Mouse (Mus musculus): ENCODE results near the gene Vsig2.

Gene Vsig2

DNA sequence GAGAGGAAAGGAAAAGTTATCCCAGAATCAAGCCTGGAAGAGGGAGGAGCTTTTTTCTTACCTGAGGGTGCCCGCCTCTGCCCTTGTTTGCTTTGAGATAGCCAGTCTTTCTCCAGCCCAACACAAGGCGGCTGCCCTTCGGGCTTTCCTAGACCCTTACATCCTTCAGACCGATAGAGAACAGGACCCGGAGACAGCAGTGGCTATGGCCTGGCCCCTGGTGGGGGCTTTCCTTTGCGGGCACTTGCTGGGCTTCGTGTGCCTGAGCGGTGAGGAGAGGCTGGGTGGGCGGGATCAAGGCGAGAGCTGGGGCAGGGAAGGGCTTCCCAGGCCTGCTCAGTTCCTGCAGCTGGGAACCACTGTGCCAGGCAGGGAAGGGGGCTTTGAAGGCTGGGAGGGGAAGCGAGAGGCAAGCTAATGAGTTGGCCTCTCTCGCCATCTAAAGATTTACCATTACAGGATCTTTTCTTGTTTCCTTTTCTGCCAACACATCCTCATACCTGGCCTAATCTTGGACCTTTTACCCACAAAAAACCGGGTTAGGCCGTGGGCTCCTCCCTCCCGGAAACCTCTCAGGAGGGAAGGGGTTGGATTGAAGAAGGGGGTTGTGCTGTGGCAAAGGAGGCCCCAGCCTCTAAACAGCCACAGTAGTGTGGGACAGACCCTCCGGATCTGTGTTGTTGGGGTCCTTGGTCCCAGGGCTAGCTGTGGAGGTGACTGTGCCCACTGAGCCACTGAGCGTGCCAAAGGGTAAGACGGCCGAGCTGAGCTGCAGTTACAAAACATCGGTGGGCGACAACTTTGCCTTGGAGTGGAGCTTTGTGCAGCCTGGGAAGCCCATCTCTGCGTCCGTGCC lies at the start of gene Vsig2:
Gene Vsig2, plus strand, starts transcription at position 86 of the 856 bp plus-strand sequence.
- DNase-seq (ENCODE audit: low read depth, low spot score) = peak; percentile 58

- peak; percentile 90 for DNase-seq (ENCODE audit: low read depth, low spot score)
Measured at GRCm38 (mm10) chr9:37489446-37490120, 49.5 kb upstream of the Vsig2 start.

- no peak for DNase-seq (ENCODE audit: low read depth, low spot score)
Measured at GRCm38 (mm10) chr9:37495761-37496160, 43.3 kb upstream of the Vsig2 start.

DNA sequence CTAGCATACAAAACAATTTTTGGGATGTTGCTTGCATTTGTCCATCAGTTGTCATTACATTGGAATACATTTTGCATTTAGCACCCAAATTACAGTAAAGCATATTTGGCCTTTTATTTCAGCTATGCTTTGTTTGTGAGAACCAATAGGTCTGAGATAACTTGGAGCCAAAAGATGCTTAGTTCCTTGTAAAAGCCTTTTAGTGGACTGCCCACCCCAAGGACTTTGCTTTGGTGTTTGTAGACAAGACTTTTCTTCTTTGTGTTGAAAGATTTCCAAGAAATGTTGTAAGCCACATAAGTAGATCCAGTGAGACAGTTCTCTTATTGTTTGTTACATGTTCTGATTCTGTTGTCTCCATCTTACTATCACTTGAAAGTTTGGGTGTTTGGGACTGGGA lies 42.7 kb upstream of the Vsig2 start:
- DNase-seq (ENCODE audit: low read depth, low spot score) = no peak

DNA sequence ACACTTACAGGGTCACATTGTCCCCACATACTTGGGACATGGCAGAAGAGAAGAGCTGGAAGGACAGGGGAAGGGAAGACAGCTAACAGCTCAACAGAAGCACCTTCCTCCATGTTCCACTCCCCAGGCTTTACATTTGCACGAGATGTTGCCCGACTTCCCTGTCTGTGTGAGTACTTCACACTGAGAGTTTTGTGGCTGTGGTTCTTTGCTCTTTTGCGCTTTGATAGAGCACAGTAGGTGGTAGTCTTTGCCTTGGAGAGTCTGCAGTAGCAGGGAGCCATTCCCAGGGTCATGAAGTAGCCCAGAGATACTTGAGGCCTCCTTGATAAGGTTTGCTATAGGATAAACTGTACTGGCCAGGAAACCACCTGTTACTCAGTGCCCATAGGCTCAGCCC lies 38.9 kb upstream of the Vsig2 start:
- DNase-seq (ENCODE audit: low read depth, low spot score) = peak; percentile 70

- no peak for DNase-seq (ENCODE audit: low read depth, low spot score)
Measured at GRCm38 (mm10) chr9:37501170-37501569, 37.9 kb upstream of the Vsig2 start.

DNA sequence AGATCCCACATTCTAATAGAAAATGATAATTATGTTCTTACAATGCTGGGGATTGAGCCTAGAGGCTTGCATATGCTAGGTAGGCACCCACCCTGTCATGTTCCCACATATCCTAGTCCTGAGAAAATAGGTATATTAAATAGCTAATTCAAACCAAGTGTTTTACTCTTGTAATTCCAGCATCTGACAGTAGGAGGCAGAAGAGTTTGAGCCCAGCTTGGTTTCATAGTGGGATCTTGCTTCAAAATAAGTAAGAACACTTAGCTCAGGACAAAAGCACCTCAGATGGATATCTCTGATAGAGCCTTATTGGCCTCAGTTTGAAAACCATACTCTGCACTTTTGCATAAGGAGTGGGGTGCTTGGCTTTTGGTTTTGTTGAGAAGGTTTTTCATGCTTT lies 34.7 kb upstream of the Vsig2 start:
- peak; percentile 80 for DNase-seq (ENCODE audit: low read depth, low spot score)

- no peak for DNase-seq (ENCODE audit: low read depth, low spot score)
Measured at GRCm38 (mm10) chr9:37506023-37506422, 33.0 kb upstream of the Vsig2 start.

- peak; percentile 69 for DNase-seq (ENCODE audit: low read depth, low spot score)
Measured at GRCm38 (mm10) chr9:37512097-37512496, 27.0 kb upstream of the Vsig2 start.

DNA sequence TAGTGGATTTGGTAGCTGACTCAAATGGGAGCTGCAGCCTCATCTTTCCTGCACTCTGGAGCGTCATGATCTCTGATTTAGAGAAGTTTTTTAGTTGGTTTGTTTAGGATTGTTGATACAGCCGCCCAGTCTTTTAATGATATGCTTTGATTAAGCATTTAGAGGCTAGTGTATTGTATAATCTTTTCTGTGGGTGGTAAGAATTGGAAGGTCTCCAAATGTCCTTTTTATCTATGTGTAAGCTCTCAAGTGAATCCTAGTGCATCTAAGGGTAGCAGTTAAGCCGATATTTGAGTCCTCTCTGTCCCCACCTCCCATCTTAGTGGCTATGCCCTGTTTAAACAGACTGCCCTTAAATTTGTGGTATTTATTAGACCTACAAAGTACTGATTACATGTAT lies 24.6 kb upstream of the Vsig2 start:
- no peak for DNase-seq (ENCODE audit: low read depth, low spot score)

DNA sequence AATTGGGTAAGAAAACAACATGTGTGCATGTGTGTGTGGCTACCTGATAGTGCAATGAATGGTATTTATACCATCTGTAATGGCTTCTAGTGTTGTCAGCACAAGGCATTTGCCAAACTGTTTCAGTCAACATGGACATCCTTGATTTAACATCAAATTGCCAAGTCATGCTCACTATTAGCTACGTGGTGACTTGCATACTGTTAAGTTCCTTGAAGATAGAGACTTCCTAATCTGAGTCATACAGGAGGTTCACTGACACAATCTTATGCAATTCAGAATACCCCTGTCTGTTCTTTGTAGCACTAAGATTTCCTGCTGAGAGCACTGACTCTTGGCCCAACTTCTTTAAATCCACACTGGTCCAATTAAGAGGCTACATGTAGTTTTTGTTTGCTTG lies 21.6 kb upstream of the Vsig2 start:
- DNase-seq (ENCODE audit: low read depth, low spot score) = peak; percentile 45

- no peak for DNase-seq (ENCODE audit: low read depth, low spot score)
Measured at GRCm38 (mm10) chr9:37518991-37519390, 20.1 kb upstream of the Vsig2 start.

GRCm38 (mm10) chr9:37519995-37520394 lies 19.1 kb upstream of the Vsig2 start:
- no peak for DNase-seq (ENCODE audit: low read depth, low spot score)

DNA sequence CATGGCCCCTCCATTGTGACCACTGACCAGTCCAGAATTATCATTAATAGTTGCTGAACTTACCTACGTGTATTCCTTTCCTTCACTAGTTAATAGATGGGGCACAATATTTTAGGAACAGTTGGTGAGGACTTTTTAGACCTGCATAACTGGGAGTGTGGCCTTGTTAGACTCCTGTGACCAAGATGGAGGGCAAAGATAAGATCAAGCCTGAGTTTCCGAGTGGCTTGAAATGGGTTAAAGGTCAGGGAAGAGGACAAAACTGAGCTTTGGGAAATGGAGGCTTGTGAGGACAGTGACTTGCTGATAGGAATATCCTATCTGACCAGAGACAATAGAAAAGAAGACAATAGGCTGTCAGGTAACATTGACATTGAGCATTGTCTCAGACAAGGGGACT lies 13.6 kb upstream of the Vsig2 start:
- DNase-seq (ENCODE audit: low read depth, low spot score) = peak; percentile 36

- peak; percentile 58 for DNase-seq (ENCODE audit: low read depth, low spot score)
Measured at GRCm38 (mm10) chr9:37526443-37527395, 12.3 kb upstream of the Vsig2 start.

DNA sequence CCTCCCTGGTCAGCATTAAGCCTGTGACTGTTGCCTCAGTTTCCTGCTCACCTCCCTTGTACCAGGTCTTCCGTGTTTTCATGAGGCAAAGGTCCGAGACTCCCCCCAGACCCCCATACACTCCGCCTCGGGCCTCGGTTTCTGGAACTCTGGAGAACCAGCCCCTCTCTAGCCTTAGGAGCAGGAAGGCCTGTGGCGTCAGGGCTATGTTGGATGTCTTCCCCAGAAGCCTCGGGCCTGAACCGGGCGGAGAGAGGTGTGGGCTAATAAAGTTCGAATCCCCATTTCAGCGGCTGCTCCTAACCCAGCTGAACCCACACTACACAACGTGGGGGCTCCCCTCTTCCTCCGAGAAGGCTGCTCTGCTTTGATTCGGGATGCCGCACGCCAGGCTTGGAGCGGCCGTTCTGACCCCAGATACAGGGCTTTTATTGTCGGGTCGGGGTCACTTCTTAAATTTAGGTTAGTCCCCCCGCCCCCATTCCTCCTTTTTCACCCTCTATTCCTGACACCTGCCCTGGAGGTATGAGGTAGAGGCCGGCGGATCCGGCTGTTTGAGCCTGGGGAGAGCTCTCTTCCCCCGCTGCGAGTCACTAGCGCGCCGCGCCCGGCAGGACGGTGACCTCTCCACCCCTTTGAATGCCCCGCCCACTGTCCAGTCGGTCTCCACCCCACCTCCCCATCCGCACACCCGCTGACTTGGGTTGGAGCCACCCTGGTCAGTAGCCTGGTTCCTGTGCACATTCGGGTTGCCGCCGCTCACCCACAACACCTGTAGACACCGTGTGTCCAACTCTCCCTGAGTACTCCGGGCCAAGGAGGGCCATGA lies 11.4 kb upstream of the Vsig2 start, which contains the start of gene Esam:
Gene Esam, plus strand, starts transcription at position 683 of the 829 bp plus-strand sequence.
- DNase-seq (ENCODE audit: low read depth, low spot score) = peak; percentile 48

GRCm38 (mm10) chr9:37528225-37528970 lies 10.7 kb upstream of the Vsig2 start:
- no peak for DNase-seq (ENCODE audit: low read depth, low spot score)

DNA sequence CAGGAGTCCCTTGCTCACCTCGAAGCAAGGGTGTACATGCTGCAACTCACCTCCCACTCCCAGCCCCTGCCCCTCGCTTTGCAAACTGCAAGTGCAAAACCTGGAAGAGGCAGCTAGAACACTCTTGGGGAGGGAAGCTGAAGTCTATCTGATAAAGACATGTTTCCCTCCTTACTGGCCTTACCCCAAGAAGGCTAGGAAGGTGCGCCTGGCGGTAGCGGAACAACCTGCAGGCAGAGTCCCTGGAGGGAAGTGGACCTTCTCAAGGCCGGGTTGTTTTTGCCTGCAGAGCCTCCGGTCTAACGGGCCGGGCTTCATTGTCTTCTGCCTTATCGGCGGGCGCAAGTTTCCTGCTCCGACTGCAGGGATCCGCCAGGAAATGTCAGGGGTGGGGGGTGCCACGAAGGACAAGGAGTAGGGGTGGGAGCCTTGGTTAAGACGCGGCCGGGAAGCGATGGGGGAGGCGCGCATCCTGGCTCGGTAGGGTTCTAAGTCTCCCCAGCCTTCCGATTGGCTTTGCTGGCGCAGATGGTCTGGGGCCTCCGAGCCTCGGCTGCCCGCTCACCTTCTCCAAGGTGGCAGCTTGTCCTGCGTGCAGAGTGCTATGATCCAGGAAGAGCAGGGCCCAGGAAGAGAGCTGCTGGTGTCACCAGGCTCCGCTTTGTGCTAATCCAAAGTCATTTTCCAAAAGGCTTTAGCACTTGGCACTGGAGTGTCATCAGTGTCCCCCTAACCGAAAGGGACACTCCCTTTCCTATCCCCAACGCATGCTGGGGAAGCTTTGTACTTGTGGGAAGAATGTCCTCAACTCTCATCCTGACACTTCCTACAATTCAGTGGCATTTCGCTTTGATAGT lies 8.8 kb upstream of the Vsig2 start:
- peak; percentile 75 for DNase-seq (ENCODE audit: low read depth, low spot score)
